Mouse (Mus musculus): ENCODE results near the gene Erp27.

DNA sequence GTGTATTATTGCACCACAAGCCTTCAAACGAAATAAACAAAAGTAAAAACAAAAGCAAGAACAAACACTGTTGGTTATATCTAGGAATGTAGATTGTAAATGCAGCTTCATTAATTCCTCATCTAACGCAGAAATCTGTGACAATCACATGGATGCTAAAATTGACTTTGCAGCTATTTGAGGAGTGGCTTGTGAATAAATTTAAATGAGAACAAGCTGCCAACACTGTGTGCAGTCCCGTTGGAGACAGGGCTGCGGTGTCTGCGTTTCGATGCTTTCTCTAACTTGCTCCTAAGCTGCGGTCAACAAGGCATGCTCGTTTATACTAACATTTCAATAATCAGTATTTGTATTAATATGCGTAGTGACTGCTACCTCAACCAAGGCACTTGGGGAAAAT is 20.3 kb upstream of the Erp27 start:
- TF ChIP-seq POLR2A (IDR thresholded peaks at IDR 0.05; ENCODE audit: insufficient read length, low read depth) = no peak
- no peak for TF ChIP-seq USF1 (IDR thresholded peaks at IDR 0.05; ENCODE audit: low read depth)
- no peak for TF ChIP-seq TCF12 (IDR thresholded peaks at IDR 0.05; ENCODE audit: insufficient read depth, poor library complexity, severe bottlenecking)
- TF ChIP-seq SRF (IDR thresholded peaks at IDR 0.05; ENCODE audit: control insufficient read depth, insufficient read length, low read depth) = no peak
- TF ChIP-seq MYOD1 (IDR thresholded peaks at IDR 0.05; ENCODE audit: control insufficient read depth in 1 of 3, insufficient read length in 2 of 3, low read depth in 2 of 3) = no peak
- TF ChIP-seq CEBPB (IDR thresholded peaks at IDR 0.05; ENCODE audit: insufficient read depth, poor library complexity, severe bottlenecking) = no peak

Data from myocyte (in vitro differentiated cells).